Mouse (Mus musculus) gastrocnemius, postnatal 10 days (tissue): ENCODE measurements around the gene Mroh9. TPM values are rescaled to one million over a fixed set of nuclear protein-coding genes. Genes with fewer than 3 reads are reported as not detected.

Source experiments
- total RNA-seq, 2 experiments: library from RNA; stranded (reverse); gene quantifications; 2 replicates each; pipeline ENCODE4 v1.2.3; 2021

Gene Mroh9
- total RNA-seq, 2 experiments from 2014 or later, result not detected

Other genes with a start within 250 kb of the Mroh9 start
- 10 to 100 TPM; 24.5 to 26.8 TPM for gene Fmo1, start 219.1 kb downstream of the Mroh9 start, total RNA-seq
- 1 to 10 TPM; 2.4 to 5.1 TPM for gene Fmo2, start 186.9 kb downstream of the Mroh9 start, total RNA-seq
- under 1 TPM in 1 of 2 experiments, not detected in 1; 0.31 TPM for gene Fmo6, start 148.2 kb downstream of the Mroh9 start, total RNA-seq
- gene Fmo3, start 101.1 kb downstream of the Mroh9 start, total RNA-seq, result not detected
- 10 to 100 TPM; 65.9 to 84.0 TPM for gene Prrx1, start 228.0 kb upstream of the Mroh9 start, total RNA-seq